Mouse (Mus musculus) monocyte, adult 5-6 weeks (primary cell): Measurements from ENCODE around the gene Trappc2l. TPM values are rescaled to one million over a fixed set of nuclear protein-coding genes. Genes with fewer than 3 reads are reported as not detected.

Source experiments
- ATAC-seq: fragments of 153-309, 156-312 bp; replicated peaks from 2 replicates; pipeline ENCODE4 v1.8.0; 2017; ENCODE audit warnings: mild to moderate bottlenecking; ENCODE audit not compliant: low TSS enrichment, insufficient number of reproducible peaks, severe bottlenecking, poor library complexity, low FRiP score
- total RNA-seq: library from RNA; stranded (forward); fragments of 200-1000, 200-491, 200-594 nt; gene quantifications from 3 replicates; pipeline ENCODE4 v1.2.3, GENCODE M21; 2017

Gene Trappc2l
- total RNA-seq, 1 experiment from 2014 or later = 35.7 TPM

GRCm38 (mm10) chr8:122576648-122577022, 34.8 kb upstream of the Trappc2l start, which contains the start of gene Aprt:
Gene Aprt (minus strand): TSS chr8:122576909.
- ATAC-seq = peak; percentile 82

DNA sequence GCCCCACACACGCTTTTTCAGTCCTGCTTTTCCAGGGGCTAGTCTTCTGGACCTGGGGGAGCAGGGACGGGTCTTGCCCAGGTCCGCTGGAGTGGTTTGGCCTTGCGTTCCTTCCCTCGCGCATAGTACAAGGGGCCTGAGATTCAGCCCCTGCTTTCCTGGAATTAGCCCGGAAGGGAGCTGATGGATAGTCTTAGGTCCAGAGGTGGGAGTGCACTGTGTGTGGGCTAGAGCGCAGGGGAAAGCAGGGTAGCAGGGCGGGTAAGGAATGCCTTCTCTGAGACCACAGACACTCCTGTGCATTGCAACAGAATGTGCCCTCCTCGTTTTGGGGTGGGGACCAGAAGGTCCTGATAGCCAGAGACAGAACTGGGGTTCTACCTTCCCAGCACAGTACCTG, 34.3 kb upstream of the Trappc2l start:
- ATAC-seq = no peak

- no peak for ATAC-seq
These were observed 32.2 kb upstream of the Trappc2l start for GRCm38 (mm10) chr8:122579196-122579595.

DNA sequence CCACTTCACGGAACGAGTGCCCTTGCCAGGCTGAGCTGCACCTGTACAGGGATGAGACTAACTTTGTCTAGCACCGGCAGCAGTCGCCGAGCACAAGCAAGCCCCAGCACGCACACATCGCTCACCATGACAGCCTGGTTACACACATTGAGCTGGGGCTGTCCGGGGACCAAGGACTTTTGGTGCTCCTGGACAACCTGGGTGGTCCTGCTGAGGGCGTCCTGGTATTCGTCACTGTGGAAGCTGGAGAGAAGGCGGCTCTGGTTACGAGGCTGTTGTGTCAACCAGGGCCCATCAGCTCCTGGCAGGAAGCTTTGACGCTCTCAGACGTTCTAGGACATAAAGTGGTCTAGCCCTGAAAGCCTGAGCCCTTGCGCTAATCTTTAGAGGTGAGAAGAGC, 30.5 kb upstream of the Trappc2l start:
- ATAC-seq = no peak

DNA sequence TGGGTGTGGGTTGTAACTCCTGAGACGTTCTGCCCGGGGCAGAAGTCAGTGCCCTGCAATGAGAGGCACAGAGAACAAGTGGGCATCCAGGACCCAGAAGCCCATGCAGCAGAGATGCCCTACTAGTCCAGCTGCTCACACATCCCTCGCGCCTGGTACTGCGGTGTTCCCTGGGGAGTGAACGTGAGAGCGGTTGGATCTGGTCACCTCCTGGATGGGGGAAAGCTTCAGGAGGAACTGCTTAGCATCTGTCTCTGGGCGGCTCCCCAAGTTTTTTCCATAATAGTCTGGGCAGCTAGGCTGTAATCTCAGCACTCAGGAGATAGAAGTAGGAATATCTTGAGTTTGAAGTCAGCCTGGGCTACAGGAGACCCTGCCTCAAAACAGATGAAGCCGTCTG, 26.5 kb upstream of the Trappc2l start:
- ATAC-seq = no peak

GRCm38 (mm10) chr8:122585411-122585891, 26.0 kb upstream of the Trappc2l start:
- peak; percentile 45 for ATAC-seq

GRCm38 (mm10) chr8:122586171-122586570, 25.3 kb upstream of the Trappc2l start:
- no peak for ATAC-seq

DNA sequence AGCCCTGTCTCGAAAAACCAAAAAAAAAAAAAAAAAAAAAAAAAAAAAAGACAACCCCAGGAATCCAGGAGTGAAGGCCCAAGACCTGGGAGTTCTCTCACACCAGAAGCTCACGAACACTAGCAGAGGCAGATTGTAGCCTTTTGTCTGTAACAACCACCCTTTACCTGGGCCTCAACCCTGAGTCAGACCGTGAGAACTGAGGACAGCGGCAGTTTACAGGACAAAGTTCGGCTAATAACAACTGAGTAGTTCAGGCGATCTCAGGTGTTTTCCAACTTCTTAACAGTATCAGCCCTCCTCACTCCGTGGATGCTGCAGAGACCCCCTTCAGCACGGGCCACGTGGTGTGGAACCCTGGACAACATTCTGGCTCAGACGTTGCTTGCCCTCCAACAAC, 24.7 kb upstream of the Trappc2l start:
- ATAC-seq = no peak

- peak; percentile 57 for ATAC-seq
These were observed 18.2 kb upstream of the Trappc2l start for GRCm38 (mm10) chr8:122593240-122593639.

GRCm38 (mm10) chr8:122593783-122594507, 17.5 kb upstream of the Trappc2l start:
- no peak for ATAC-seq

GRCm38 (mm10) chr8:122596031-122596430, 15.4 kb upstream of the Trappc2l start:
- ATAC-seq = no peak

DNA sequence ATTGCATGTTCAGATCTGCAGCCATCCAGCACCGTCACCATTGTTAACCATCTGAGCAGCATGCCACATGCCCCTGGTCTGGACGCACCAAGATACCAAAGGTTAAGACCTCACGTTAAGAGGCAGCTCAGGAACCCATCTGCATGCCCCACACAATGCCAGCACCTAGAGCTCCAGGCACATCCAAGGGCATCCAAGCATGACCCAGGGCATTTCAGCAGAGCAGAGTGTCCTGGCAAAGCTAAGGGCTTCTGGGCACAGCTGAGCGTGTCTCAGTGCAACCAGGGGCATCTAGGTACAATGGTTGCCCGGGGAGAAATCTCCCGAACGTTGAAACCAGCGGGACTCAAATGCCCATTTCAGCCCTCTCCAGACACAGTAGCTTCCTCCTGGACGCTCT, 10.8 kb upstream of the Trappc2l start:
- no peak for ATAC-seq

GRCm38 (mm10) chr8:122604640-122605039, 6.8 kb upstream of the Trappc2l start:
- ATAC-seq = no peak

DNA sequence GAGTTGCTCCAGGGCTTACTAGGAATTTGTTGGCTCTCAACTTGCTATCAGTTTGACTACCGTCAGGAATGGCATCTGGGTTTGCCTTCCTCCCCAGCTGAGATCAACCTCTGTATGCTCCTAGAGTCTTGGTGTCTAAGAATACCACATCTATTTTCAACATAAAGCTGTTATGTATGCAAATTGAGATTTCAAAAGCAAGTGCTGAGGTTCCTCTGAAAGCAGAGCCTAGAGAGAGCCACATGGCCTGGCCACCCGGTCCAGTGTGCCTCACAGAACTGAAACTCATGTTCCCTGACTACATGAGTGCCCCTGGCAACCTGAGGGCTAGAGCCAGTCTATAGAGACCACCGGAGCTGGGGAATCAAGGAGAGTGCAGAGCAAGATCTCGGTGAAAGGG, 6.1 kb upstream of the Trappc2l start:
- peak; percentile 34; the same call in 1 of the 2 replicates for ATAC-seq

DNA sequence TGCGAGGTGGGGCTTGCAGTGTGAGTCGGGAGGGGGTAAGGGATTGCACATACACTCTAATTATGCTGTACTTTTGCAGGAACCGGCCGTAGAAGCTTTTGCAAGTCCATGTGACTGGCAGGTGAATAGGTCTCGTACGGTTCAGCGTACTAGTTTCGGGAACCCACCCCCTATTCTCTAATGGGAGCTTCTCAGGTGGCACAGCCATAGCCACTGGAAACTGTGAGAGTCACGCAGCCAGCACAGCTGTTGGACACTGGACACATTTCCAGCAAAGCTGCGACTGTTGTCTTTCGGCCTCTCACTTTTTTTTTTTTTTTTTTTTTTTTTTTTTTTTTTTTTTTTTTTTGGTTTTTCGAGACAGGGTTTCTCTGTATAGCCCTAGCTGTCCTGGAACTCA, 4.6 kb upstream of the Trappc2l start:
- ATAC-seq = no peak

- ATAC-seq = no peak
These were observed 1.2 kb upstream of the Trappc2l start for GRCm38 (mm10) chr8:122610209-122610608.

DNA sequence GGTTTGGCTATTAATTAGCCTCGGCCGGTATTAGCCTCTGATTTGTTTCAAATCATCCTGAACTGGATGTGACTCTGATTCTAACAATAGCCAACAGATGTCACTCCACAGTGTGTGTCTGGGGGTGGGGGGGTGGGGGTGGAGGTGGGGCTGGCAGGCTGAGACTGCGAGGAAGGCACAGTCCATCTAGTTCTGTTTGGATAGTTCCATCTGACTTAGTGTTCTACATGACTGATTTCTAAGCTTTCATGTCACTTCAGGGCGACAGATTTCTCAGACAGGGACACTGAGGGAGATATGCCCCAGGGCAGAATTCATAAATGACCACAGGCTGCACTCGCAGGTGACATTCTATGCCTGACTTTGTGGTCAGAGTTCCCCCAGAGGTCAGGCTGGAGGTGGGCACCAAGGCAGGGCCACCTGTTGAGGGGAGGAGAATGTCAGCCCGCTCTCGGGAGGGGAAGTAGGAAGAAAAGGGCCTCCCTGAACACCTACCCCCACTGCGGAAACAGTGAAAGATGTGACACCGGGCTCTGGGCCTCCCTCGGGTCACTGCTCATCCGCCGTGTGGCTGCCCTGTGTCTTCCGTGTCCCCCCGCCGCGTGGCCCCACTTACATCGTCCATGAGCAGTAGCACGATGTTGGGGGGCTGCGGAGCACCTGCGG, 695 bp upstream of the Trappc2l start:
- ATAC-seq = peak; percentile 5; the same call in 1 of the 2 replicates

- no peak for ATAC-seq
These were observed 4.9 kb downstream of the Trappc2l start for GRCm38 (mm10) chr8:122616181-122616905.

- ATAC-seq = 0 out of 2 replicates have a peak, but pooled peaks have one; percentile 48
These were observed 6.6 kb downstream of the Trappc2l start for GRCm38 (mm10) chr8:122617947-122618546.
